Mouse (Mus musculus): Measurements from ENCODE around the gene Skor1. TPM values are rescaled to one million over a fixed set of nuclear protein-coding genes. Genes with fewer than 3 reads are reported as not detected.

The Skor1 gene
- 0.60 TPM for polyA plus RNA-seq (2014; fragmentation: Illumina TruSeq; extraction: RNeasy Lipid Tissue Mini Kit (QIAGEN cat#74804); ENCODE audit: low read depth, low replicate concordance)

DNA sequence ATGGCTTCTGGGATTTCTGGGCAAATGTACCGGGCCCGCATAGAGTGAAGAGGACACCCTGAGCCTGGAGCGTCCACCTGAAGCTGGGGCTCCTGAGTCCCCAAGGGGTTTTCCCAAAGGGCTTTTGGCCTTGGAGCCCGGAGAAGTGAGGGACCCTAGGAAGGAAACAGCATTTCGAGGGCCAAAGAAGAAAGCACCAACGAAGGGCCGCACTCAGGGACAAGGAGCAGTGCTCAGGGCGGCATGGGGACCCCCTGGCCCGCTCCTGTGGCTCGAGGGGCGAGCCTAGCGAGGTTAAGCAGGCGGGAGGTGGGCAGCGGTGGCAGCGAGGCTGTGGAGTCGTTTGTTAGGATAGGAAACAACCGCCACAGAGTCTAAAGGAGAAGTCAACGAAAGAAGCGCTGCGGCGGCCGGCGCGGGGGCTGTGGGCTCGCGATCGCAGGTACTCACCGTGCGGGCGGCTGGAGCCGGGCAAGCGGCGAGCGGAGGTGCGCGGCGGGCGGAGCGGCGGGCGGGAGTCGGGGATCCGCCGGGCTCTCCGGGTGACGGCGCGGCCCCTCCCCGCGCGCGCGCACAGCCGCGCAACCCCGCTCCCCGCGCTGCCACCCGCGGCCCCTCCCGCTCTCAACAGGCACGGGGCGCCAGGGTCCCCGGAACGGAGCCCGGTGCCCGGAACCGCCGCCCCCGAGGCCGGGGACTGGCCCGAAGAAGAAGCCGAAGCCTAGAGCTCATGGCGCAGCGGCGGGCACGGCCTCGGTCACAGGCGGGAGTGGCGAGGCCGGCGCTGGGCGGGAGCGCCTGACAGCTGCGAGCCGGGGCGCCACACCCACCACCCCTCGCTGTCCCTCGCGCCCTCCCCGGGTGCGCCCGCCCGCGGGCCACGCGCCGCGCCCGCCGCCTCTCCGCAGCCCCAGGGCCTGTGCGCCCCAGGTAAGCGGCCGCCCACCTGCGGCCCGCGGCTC is at the start of gene Skor1:
Gene Skor1 (minus strand): TSS at position 552 of the 962 bp plus-strand sequence.

Other genes starting within 250 kb of the Skor1 start
- 306 TPM for gene Pias1, start 161.0 kb downstream of the Skor1 start, polyA plus RNA-seq (2014; fragmentation: Illumina TruSeq; extraction: RNeasy Lipid Tissue Mini Kit (QIAGEN cat#74804); ENCODE audit: low read depth, low replicate concordance)
- 23.9 TPM for gene Map2k5, start 228.9 kb upstream of the Skor1 start, polyA plus RNA-seq (2014; fragmentation: Illumina TruSeq; extraction: RNeasy Lipid Tissue Mini Kit (QIAGEN cat#74804); ENCODE audit: low read depth, low replicate concordance)